Mouse (Mus musculus) R1 (cell line): Measurements from ENCODE around the gene Polr1c.

Experiments used
- DNase-seq: peaks from one replicate; pipeline ENCODE4 v3.0.0-alpha.2; 2018; ENCODE audit warnings: low read depth, low spot score

The Polr1c gene

DNA sequence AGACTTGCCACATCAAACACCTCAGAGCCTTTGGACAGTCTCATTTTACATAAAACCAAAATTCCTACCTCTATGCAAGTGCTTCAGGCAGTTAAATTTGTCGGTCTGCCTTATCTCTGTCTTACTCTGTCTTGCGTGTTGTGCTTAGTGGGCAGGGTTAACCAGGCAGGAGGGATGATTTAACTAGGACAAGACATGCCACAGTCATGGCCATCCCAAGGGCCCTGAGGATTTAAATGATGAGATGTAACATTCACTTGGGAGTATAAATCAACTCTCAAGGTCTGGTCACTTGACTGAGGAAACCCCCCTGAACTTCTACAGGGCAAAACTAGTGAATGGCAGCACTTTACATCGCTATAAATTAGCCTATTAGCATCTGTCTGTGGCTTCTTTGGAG is 26.3 kb downstream of the Polr1c start:
- DNase-seq = no peak

DNA sequence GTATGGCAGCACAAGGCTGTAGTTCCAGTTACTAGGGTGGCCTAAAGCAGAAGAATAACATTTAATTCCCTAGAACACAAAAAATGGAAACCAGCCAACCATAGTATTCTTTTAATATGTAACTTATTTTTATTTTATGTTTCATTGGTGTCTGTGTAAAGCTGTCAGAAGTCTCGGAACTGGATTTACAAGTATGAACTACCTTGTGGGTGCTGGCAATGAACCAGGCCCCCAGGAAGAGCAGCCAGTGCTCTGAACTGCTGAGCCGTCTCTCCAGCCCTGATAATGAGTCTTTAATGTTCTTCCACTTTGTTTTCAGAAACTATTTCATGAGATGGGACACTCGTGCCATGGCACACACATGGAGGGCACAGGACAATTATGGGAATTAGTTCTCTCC is 37.3 kb downstream of the Polr1c start:
- no peak for DNase-seq

DNA sequence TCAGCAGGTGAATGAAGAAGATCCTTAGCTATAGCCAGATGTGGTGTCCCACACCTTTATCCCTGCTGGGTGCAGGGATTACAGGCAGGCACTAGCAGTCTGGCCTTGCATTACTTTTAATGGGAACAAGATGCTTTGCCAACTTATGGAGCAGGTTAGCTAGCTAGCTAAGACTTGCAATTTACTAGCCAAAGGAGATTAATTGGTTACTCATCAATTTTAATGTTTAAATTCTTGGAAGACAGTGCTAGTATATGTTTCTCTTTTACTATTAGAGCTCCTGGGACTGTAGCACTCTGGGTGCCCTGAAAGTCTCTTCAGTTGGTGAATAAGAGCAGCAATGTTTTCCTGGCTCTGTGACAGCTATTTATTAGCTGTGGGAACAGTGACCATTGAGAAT is 41.2 kb downstream of the Polr1c start:
- DNase-seq = no peak

DNA sequence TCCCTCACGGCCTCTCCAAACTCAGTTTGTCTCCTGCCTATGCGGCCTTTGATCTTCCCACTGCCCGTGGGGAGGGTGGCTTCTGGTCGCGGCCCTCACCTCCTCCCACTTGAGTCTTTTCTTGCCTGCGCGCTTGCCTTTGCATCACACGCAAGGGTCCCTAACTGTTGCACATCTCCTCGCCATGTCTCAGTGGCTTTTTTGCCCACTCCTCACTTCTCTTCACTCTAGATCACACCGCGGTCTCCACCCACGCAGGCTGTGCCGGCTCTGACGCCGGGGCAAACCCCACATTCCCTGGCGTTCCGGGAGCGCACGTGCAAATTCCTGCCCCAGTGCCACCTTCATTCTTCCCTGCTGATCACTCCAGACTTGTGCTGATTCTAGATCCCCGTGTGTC is 44.8 kb downstream of the Polr1c start:
- peak; percentile 63 for DNase-seq

DNA sequence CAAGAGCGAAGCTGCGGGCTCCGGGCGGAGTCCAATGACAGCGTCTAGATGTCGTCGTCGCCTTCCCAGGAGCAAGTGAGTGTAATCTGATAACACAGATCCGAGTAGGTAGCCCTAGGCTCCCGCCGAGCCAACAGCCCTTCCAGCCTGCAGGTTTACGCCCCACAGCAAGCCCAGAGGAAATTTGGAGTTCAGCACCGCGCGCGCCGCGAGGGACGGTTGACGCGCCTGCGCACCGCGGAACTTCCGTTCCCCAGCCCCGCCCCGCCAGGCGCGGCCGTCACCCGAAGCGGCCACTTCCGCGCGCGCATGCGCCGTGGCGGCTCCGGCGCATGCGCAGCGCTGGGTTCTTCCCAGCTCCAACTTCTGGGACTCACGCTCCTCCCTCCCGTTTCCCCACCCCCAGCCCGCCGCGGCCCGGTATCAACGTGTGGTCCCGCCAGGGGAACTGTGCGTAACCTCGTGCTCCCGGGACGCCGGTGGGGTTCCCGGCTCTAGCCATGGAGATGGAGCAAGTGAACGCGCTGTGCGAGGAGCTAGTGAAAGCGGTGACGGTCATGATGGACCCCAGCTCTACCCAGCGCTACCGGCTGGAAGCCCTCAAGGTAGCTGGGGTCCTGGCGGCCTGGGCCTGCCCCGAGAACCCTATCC is 45.3 kb downstream of the Polr1c start, which contains the start of the genes Polh and Xpo5:
Polh (minus strand) TSS at position 225 of the 651 bp plus-strand sequence.
Xpo5 (plus strand) TSS at position 362 of the 651 bp plus-strand sequence.
- peak; percentile 95 for DNase-seq

DNA sequence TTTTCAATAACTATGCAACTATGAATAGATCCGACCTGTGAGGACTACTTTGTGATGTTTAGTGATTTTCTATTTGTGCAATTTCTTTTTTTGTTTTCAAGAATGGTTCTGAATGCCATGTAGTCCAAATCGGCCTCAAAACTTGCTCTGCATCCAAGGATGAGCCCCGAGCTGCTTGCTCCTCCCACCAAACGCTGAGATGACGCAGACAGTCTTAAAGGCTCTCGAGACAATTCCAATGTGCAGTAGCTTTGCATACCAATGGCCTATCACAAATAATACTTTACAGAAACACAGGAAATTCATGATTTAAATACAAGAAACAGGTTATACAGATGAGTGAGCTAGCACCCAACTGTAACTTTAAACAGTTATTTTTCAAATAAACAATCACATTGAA is 46.7 kb downstream of the Polr1c start:
- no peak for DNase-seq
